Mouse (Mus musculus) embryonic facial prominence, embryonic 15.5 days (tissue): ENCODE data around the gene Insr. TPM values are rescaled to one million over a fixed set of nuclear protein-coding genes. Genes with fewer than 3 reads are reported as not detected.
"Not testable (repeated sequence)": the region's sequence is repeated elsewhere in the genome, so short reads cannot be mapped to it uniquely, and the experiment has no call there.

Source experiments
- ATAC-seq: fragments of 200-750 bp; cut with Nextera tagmentation; 2 replicates; pipeline ENCODE4 v1.8.0; 2017; ENCODE audit warnings: low read depth, moderate TSS enrichment; ENCODE audit not compliant: insufficient number of reproducible peaks, low FRiP score, low TSS enrichment
- H3K27ac ChIP-seq: fragments of 300-500 bp; sonication (generic); replicated peaks from 2 replicates; pipeline ENCODE4 v1.5.1; 2015; ENCODE audit warnings: mild to moderate bottlenecking, inconsistent platforms
- H3K27me3 ChIP-seq: fragments of 300-500 bp; sonication (generic); 2 replicates; pipeline ENCODE4 v1.6.1; 2015; ENCODE audit warnings: inconsistent platforms
- H3K36me3 ChIP-seq: fragments of 300-500 bp; sonication (generic); 2 replicates; pipeline ENCODE4 v1.6.1; 2015; ENCODE audit warnings: mild to moderate bottlenecking, inconsistent platforms
- H3K4me1 ChIP-seq: fragments of 300-500 bp; sonication (generic); 2 replicates; pipeline ENCODE4 v1.6.1; 2015; ENCODE audit warnings: inconsistent platforms
- H3K4me2 ChIP-seq: fragments of 300-500 bp; sonication (generic); replicated peaks from 2 replicates; pipeline ENCODE4 v1.6.1; 2015; ENCODE audit warnings: mild to moderate bottlenecking, inconsistent platforms
- H3K4me3 ChIP-seq: fragments of 300-500 bp; sonication (generic); replicated peaks from 2 replicates; pipeline ENCODE4 v1.5.1; 2015; ENCODE audit warnings: mild to moderate bottlenecking, inconsistent platforms
- H3K9ac ChIP-seq: fragments of 300-500 bp; sonication (generic); 2 replicates; pipeline ENCODE4 v1.6.1; 2015; ENCODE audit warnings: inconsistent platforms
- H3K9me3 ChIP-seq: fragments of 300-500 bp; sonication (generic); replicated peaks from 2 replicates; pipeline ENCODE4 v1.6.1; 2016; ENCODE audit warnings: inconsistent platforms
- WGBS: fragments of 180-500 bp; shearing (Covaris S2); methylation state at CpG from one replicate; pipeline ENCODE4 v1.1.7; 2015; 5-methylcytosine and 5-hydroxymethylcytosine counted together
- microRNA-seq: library from miRNA; unstranded; fragments of <30 nt; microRNA quantifications from one replicate; pipeline ENCODE4, GENCODE M21; 2016; ENCODE audit warnings: borderline number of aligned reads
- polyA plus RNA-seq: library from polyadenylated mRNA; unstranded; fragments of >200 nt; fragmentation: Nextera tagmentation; extraction: Ambion mirVana; gene quantifications from 2 replicates; pipeline ENCODE4 v1.2.1, GENCODE M21; 2015

Gene Insr
- polyA plus RNA-seq, 1 experiment from 2014 or later: 42.6 TPM

DNA sequence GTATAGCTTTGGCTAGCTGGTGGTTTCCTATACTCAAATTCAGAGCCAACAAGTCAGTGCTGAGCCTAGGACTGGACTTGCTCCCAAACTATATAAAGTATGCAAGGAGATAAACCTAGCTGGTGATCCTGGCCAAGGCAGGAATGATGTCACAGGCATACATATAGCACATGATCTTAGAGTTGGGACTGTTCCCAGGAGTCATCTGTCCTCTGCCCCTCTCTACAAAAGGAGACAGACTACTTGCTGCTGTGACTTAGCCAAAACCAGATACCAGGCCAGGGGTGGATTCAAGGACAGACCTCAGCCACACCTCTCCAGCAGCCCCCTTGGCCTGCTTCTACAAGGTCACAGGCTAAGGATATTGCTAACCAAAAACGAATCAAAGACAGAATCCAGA, 92.0 kb downstream of the Insr start:
- ATAC-seq: no peak
- Histone ChIP-seq H3K9me3 (no peaks in the 10 kb centered on the region), H3K27ac (no peak overlapping the region), H3K27me3 (no peaks in the 10 kb centered on the region), H3K4me2 (no peak overlapping the region), H3K4me3 (no peak overlapping the region), H3K4me1 (no peaks in the 10 kb centered on the region), H3K36me3 (peaks cover 78% of the 10 kb centered on the region), H3K9ac (no peak overlapping the region)
- 80% methylated on average over 1 of the region's 1 CpGs for WGBS

DNA sequence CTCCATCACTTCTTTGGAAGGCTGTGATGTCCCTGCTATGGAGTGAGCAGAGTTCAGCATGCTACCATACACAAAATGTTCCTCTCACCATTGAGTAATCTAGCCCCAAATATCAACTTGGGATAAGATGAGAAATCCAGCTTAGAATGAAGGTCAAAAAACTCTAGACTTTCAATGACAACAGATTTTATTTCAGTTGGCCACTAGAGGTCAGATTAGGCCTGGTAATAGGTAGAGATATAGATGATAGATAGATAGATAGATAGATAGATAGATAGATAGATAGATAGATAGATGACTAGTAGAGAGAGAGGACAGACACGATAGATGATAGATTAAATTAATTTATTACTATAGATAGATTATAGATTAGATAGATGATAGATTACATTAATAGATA, 99.5 kb downstream of the Insr start:
- Histone ChIP-seq H3K4me3 (no peak overlapping the region), H3K4me1 (no peaks in the 10 kb centered on the region), H3K27me3 (no peaks in the 10 kb centered on the region), H3K4me2 (no peak overlapping the region), H3K9ac (no peak overlapping the region), H3K36me3 (peaks cover 48% of the 10 kb centered on the region), H3K27ac (no peak overlapping the region), H3K9me3 (peaks cover 4% of the 10 kb centered on the region; the same call in 1 of the 2 replicates)
- ATAC-seq: no peak
- 67% methylated on average over 1 of the region's 1 CpGs for WGBS

DNA sequence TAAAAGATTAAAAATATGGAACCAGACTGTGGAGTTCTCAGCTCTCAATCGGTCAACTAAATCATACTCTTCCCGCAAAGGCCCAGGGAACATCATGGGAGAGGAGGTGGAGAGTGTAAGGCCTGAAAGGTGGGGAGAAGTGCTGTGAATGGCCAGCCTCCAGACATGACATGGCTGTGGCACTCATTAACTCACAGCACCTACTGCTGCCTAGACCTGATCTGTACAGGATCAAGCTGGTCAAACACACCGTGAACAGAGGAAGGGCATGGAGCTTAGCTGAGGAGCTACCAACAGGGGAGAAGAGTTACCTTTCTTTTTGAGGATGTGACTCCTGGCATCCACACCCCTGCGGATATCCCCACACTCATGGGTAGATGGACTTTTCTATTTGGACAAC, 102.0 kb downstream of the Insr start:
- H3K9ac ChIP-seq: no peak overlapping the region
- no peaks in the 10 kb centered on the region for H3K27me3 ChIP-seq
- no peak for ATAC-seq
- no peak overlapping the region for H3K4me2 ChIP-seq
- H3K36me3 ChIP-seq: peaks cover 46% of the 10 kb centered on the region
- no peaks in the 10 kb centered on the region for H3K4me1 ChIP-seq
- 94% methylated on average over 4 of the region's 4 CpGs for WGBS
- peaks cover 8% of the 10 kb centered on the region; the same call in 1 of the 2 replicates for H3K9me3 ChIP-seq
- H3K4me3 ChIP-seq: no peak overlapping the region
- H3K27ac ChIP-seq: no peak overlapping the region

DNA sequence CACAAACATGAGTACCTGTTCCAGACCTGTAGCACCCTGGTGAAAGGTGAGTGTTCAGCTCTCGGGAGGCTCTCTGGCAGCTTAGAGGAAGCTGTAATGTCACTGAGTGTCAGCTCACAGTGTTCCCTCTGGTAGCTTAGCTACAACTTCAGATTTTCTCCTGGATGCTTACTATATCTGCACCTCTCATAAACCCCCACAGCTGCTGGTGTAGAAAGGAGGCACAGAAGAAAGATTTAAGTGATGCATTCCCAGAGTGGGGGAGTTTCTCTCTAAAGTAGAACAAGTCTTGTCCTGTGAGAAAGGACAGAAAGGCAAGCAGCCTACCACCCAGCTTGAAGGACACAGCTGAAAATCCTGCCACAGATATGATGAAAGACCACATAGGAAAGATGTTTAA, 107.2 kb downstream of the Insr start:
- peaks cover 63% of the 10 kb centered on the region for H3K36me3 ChIP-seq
- ATAC-seq: no peak

DNA sequence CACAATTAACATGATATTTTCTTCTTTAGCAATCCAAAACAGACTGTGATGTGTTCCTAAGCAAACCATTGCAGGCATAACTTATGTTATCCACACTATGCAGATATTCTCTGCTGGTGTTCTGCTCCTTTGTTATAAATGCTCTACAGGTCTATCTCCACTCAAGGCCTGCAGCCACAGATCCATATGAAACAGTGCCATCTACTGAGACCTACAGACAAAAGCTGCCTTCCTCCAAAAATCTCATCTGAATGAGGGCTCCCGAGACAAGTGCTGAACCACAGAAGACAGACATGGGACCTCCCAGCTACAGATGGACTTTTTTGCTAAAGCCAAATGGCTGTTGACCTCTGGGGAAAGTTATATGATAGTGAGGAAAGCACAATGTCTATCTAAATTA, 132.9 kb downstream of the Insr start:
- no peaks in the 10 kb centered on the region for H3K9me3 ChIP-seq
- no peak overlapping the region for H3K27ac ChIP-seq
- 80% methylated on average over 1 of the region's 1 CpGs for WGBS
- no peaks in the 10 kb centered on the region for H3K27me3 ChIP-seq
- H3K4me1 ChIP-seq: no peaks in the 10 kb centered on the region
- no peaks in the 10 kb centered on the region for H3K36me3 ChIP-seq
- no peak overlapping the region for H3K4me3 ChIP-seq
- H3K9ac ChIP-seq: no peak overlapping the region
- no peak overlapping the region for H3K4me2 ChIP-seq
- no peak for ATAC-seq

More for the DNA sequence above, 107.2 kb downstream of the Insr start:
- Histone ChIP-seq H3K9me3 (peaks cover 8% of the 10 kb centered on the region; the same call in 1 of the 2 replicates), H3K4me2 (no peak overlapping the region), H3K9ac (no peak overlapping the region), H3K4me3 (no peak overlapping the region), H3K27me3 (no peaks in the 10 kb centered on the region), H3K4me1 (no peaks in the 10 kb centered on the region), H3K27ac (no peak overlapping the region)
- 67% methylated on average over 1 of the region's 1 CpGs for WGBS

DNA sequence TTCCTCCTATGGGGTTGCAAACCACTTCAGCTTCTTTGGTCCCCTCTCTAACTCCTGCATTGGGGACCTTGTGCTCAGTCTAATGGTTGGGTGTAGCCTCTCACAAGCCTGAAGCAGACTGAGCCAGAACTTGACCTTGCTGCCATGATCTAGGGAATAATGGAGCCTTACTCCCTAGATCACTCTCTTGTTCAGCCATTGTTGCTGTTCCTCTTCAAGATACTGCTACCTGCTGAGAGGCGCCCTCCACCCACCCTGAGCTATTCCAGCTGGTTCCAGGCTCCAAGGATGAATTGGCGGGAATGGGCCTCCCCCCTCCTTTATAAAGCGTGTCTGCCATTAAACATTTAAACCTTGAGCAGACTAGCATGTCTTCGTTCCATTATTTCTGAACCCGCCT, 179.0 kb downstream of the Insr start:
- H3K4me2 ChIP-seq, ATAC-seq, H3K9me3 ChIP-seq, H3K4me1 ChIP-seq, H3K27me3 ChIP-seq, H3K36me3 ChIP-seq, H3K4me3 ChIP-seq, H3K9ac ChIP-seq, H3K27ac ChIP-seq: not testable (repeated sequence)
- WGBS: 79% methylated on average over 5 of the region's 5 CpGs

Small RNA genes lying within 50 kb of the gene (microRNA-seq; reads per million reads assigned to microRNA genes)
- not detected for gene Gm25775

Other genes with a start within 250 kb of the Insr start
- 0.17 TPM in 1 of 2 replicates, not detected in the other for gene A430078G23Rik, start 73.8 kb upstream of the Insr start, polyA plus RNA-seq
- 9.3 and 10.3 TPM in 2 replicates for gene Arhgef18, start 113.4 kb upstream of the Insr start, polyA plus RNA-seq
- gene Pex11g, start 188.1 kb upstream of the Insr start, polyA plus RNA-seq: 5.9 and 9.7 TPM in 2 replicates
- gene Tex45, start 191.2 kb upstream of the Insr start, polyA plus RNA-seq: not detected in 2 replicates
- gene Zfp358, start 213.5 kb upstream of the Insr start, polyA plus RNA-seq: 48.6 and 53.1 TPM in 2 replicates
- gene Mcoln1, start 220.8 kb upstream of the Insr start, polyA plus RNA-seq: 55.4 and 65.7 TPM in 2 replicates
- 23.8 and 24.3 TPM in 2 replicates for gene Pnpla6, start 235.8 kb upstream of the Insr start, polyA plus RNA-seq